Mouse (Mus musculus) midbrain, embryonic 14.5 days (tissue): ENCODE measurements around the gene Celf1. TPM values are rescaled to one million over a fixed set of nuclear protein-coding genes. Genes with fewer than 3 reads are reported as not detected.
A peak's percentile ranks its signal among the peaks of the same experiment; 100 is the strongest.
"Not testable (repeated sequence)": the region's sequence is repeated elsewhere in the genome, so short reads cannot be mapped to it uniquely, and the experiment has no call there.

Experiments used
- ATAC-seq: fragments of 200-750 bp; cut with Nextera tagmentation; 2 replicates; pipeline ENCODE4 v1.8.0; 2017; ENCODE audit warnings: moderate number of reproducible peaks, moderate library complexity; ENCODE audit not compliant: low FRiP score, low TSS enrichment
- DNase-seq: peaks from one replicate; pipeline ENCODE4 v3.0.0-alpha.2; 2015
- H3K27ac ChIP-seq: fragments of 300-500 bp; sonication (generic); replicated peaks from 2 replicates; pipeline ENCODE4 v1.5.1; 2014; ENCODE audit warnings: mild to moderate bottlenecking, low read depth, low read length, moderate library complexity
- H3K27me3 ChIP-seq: fragments of 300-500 bp; sonication (generic); 2 replicates; pipeline ENCODE4 v1.6.1; 2014; ENCODE audit warnings: low read length, control low read depth, mixed read lengths; ENCODE audit not compliant: control insufficient read depth, insufficient read depth
- H3K36me3 ChIP-seq: fragments of 300-500 bp; sonication (generic); 2 replicates; pipeline ENCODE4 v1.6.1; 2014; ENCODE audit warnings: low read length, control low read depth; ENCODE audit not compliant: control insufficient read depth, insufficient read depth
- H3K4me1 ChIP-seq: fragments of 300-500 bp; sonication (generic); 2 replicates; pipeline ENCODE4 v1.6.1; 2014; ENCODE audit warnings: mild to moderate bottlenecking, antibody characterized with exemption, low read length, control low read depth; ENCODE audit not compliant: control insufficient read depth, insufficient read depth
- H3K4me2 ChIP-seq: fragments of 300-500 bp; sonication (generic); 2 replicates; pipeline ENCODE4 v1.6.1; 2014; ENCODE audit warnings: mild to moderate bottlenecking, low read length, moderate library complexity
- H3K4me3 ChIP-seq: fragments of 300-500 bp; sonication (generic); replicated peaks from 2 replicates; pipeline ENCODE4 v1.5.1; 2014; ENCODE audit warnings: low read depth, low read length
- H3K9ac ChIP-seq: fragments of 300-500 bp; sonication (generic); replicated peaks from 2 replicates; pipeline ENCODE4 v1.6.1; 2014; ENCODE audit warnings: mild to moderate bottlenecking, low read length, moderate library complexity
- H3K9me3 ChIP-seq: fragments of 300-500 bp; sonication (generic); 2 replicates; pipeline ENCODE4 v1.6.1; 2016; ENCODE audit warnings: low read length, control low read depth, mixed read lengths; ENCODE audit not compliant: control insufficient read depth
- WGBS: fragments of 180-500 bp; shearing (Covaris S2); extraction: QIAGEN DNeasy Blood & Tissue Kit; methylation state at CpG from one replicate; pipeline ENCODE4 v1.1.7; 2014; 5-methylcytosine and 5-hydroxymethylcytosine counted together
- polyA plus RNA-seq: library from polyadenylated mRNA; unstranded; fragments of >200 nt; fragmentation: Nextera tagmentation; extraction: Ambion mirVana; gene quantifications from 2 replicates; pipeline ENCODE4 v1.2.1, GENCODE M21; 2014

The Celf1 gene
- 83.9 and 95.3 TPM in 2 replicates for polyA plus RNA-seq

DNA sequence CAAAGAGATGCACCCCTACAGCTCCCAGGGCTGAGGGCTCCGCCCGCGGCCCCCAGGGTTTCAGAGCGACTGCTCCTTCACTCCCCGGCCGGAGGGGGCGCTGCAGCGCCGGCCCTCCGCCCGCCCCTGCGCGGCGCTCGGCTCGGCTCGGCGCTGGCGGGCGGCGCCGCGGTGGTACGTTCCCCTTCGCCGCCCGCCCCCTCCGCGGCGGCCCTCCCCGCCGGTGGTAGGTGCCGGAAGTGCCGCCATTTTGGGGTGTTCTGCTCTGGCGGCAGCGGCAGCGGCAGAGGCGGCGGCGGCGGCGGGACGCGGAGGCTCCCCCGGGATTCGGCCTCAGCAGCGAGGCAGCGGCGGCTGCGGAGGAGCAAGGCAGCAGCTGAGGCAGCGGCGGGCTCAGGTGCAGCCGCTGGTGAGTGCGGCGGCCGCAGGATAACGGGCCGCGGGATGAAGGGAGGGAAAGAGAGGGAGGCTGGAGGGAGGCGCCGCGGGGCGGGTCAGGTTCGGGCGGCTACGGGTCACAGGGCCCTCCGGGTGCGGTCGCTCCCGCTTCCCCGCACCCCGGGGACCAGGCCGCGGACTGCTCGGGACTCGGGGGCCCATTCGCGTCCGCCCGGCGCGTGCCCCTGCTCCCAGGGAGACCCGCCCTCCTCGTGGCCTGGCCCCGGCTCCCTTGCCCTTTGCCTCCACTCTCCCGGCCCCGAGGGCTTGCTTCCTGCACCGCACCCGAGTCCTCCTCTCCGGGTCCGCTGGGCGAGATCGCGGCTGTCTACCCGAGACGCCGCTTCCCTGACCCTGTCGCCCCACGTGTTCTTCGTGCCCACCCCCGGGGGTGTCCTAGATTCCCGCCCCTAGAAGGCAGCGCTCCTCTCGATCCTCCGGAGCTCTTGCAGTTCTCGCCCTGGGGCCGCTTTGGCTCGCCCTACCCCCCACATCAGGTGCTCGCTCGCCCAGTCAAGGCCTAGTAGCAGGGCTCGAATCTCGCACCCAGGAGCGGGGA is at the start of gene Celf1:
Celf1 (plus strand) TSS at position 150 of the 997 bp plus-strand sequence.
- peak within 1 kb of the TSS; percentile 94 for H3K27ac ChIP-seq
- DNase-seq: peak; percentile 96
- no peaks in the 10 kb centered on the region for H3K27me3 ChIP-seq
- peak; percentile 96 for ATAC-seq
- peak within 1 kb of the TSS; percentile 69 for H3K4me2 ChIP-seq
- H3K4me1 ChIP-seq: peaks cover 19% of the 10 kb centered on the region
- WGBS: under 1% methylated on average over 96 of the region's 113 CpGs
- H3K4me3 ChIP-seq: peak within 1 kb of the TSS; percentile 95
- H3K9ac ChIP-seq: peak within 1 kb of the TSS; percentile 96
- no peaks in the 10 kb centered on the region for H3K9me3 ChIP-seq
- no peaks in the 10 kb centered on the region for H3K36me3 ChIP-seq

DNA sequence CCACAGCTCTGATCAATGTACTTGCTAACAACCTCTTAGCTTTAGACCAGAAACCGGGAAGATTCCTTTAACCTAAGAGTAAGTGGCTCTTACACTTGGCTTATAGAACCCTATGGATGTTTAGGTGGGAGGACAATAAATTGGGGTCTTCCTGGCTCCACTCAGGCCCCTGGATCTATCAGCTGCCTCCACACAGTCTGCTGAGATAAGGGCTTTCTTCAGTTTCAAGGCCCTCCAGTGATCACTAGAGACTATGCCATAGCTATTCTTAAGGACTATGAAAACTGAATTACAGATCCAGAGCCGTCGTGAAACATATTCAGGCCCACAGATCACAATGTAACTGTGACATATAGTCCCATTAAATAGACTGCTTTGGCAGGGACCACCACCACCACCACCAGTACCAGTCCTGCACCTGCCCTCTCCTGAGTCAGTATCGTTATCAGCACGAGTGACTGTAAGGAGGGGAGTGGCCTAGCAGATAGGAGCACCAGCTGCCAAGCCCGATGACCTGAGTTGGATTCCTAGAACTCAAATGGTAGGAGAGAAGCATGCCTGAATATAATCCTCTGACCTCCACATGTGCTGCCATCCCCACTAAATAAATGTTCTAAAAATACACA is 46.4 kb upstream of the Celf1 start:
- no peak overlapping the region for H3K9ac ChIP-seq
- peaks cover 67% of the 10 kb centered on the region for H3K36me3 ChIP-seq
- peaks cover 11% of the 10 kb centered on the region for H3K27me3 ChIP-seq
- no peak overlapping the region for H3K4me3 ChIP-seq
- ATAC-seq (no peak), DNase-seq (no peak)
- H3K27ac ChIP-seq: no peak overlapping the region
- no peak overlapping the region for H3K4me2 ChIP-seq
- H3K4me1 ChIP-seq: peaks cover 15% of the 10 kb centered on the region
- no peaks in the 10 kb centered on the region for H3K9me3 ChIP-seq
- 95% methylated on average over 6 of the region's 6 CpGs for WGBS

DNA sequence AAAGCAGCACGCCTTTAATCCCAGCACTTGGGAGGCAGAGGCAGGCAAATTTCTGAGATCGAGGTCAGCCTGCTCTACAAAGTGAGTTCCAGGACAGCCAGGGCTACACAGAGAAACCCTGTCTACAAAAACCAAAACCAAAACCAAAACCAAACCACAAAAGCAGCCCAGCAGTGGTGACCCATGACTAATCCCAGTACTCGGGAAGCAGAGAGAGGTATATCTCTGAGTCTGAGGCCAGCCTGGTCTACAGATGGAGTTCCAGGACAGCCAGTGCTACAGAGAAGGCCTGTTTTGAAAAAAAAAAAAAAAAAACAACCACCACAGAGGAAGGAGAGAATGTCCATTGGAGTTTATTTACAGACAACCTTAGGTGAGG is 45.9 kb upstream of the Celf1 start:
- WGBS: 90% methylated on average over 3 of the region's 3 CpGs
- H3K4me2 ChIP-seq, H3K27me3 ChIP-seq, H3K27ac ChIP-seq, H3K9ac ChIP-seq, DNase-seq, H3K4me3 ChIP-seq, ATAC-seq, H3K9me3 ChIP-seq: not testable (repeated sequence)
- H3K36me3 ChIP-seq: peaks cover 72% of the 10 kb centered on the region
- H3K4me1 ChIP-seq: peaks cover 13% of the 10 kb centered on the region

DNA sequence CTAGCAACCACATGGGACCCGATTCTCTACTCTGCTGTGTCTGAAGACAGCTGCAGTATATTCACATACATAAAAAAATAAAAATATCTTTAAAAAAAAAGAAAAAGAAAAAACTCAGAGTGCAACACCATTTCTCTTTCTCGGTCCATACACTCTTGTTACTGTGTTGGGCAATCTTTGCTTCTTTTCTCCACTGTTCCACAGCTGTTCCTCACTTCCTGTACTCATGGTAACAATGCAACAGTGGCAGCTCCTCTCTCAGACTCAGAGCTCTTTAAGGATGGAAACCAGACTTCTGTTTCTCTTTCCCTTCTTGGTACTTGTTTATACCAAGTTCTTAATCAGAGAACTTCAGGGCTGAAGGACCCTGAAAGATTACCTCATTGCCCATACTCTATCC is 36.8 kb upstream of the Celf1 start:
- Histone ChIP-seq H3K36me3 (peaks cover 44% of the 10 kb centered on the region), H3K9ac (peak overlapping the region; percentile 95; the same call in 1 of the 2 replicates), H3K4me3 (peak overlapping the region; percentile 91), H3K4me2 (peak overlapping the region; percentile 60), H3K27me3 (no peaks in the 10 kb centered on the region), H3K4me1 (peaks cover 24% of the 10 kb centered on the region), H3K27ac (no peak overlapping the region), H3K9me3 (no peaks in the 10 kb centered on the region)
- no peak for DNase-seq
- ATAC-seq: no peak
- 93% methylated on average over 2 of the region's 2 CpGs for WGBS

DNA sequence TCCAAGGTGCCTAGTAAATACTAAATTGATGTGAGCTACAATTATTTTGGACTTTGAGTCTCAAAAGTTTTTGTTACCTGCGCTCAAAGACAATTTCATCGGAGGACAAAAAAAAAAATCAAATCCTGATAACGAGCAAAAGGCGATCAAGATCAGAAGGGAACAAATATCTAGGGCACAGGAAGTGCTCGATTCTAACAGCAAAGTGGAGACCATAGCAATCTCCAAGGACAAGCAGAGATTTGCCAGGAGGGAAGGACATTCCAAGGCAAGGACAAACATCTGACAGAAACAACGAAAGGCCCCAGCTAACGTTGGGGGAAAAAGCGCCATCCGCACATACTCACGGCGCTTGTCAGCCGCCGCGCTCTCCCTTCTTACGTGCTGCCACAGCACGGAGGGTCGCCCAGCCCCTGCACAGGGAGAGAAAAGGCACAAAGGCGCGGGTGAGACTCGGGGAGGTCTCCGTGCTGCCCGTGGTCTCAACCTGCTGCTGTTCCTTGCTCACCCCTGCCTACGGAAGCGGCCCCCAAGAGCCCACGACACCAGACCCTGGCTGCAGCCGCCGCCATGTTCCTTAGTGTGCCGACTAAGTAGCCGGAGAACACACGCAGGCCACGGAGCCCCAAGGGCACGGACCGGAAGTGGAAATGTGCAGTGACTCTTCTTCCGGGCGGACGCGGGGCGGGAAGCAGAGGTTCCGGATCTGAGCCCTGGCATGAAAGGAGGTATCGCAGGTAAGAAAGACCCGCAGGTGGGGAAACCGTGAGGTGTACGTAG is 35.9 kb upstream of the Celf1 start, which contains the start of the genes Kbtbd4 and Ndufs3:
Kbtbd4 (plus strand) TSS at position 665 of the 780 bp plus-strand sequence.
Ndufs3 (minus strand) TSS at position 752 of the 780 bp plus-strand sequence.
- Histone ChIP-seq H3K36me3 (peaks cover 44% of the 10 kb centered on the region), H3K27me3 (no peaks in the 10 kb centered on the region), H3K27ac (peak within 1 kb of the TSS; percentile 94), H3K4me3 (peak within 1 kb of the TSS; percentile 91), H3K9me3 (no peaks in the 10 kb centered on the region), H3K4me2 (peak within 1 kb of the TSS; percentile 60), H3K9ac (peak within 1 kb of the TSS; percentile 95), H3K4me1 (peaks cover 24% of the 10 kb centered on the region)
- DNase-seq (peak; percentile 96), ATAC-seq (peak; percentile 92)
- WGBS: under 1% methylated on average over 43 of the region's 43 CpGs

DNA sequence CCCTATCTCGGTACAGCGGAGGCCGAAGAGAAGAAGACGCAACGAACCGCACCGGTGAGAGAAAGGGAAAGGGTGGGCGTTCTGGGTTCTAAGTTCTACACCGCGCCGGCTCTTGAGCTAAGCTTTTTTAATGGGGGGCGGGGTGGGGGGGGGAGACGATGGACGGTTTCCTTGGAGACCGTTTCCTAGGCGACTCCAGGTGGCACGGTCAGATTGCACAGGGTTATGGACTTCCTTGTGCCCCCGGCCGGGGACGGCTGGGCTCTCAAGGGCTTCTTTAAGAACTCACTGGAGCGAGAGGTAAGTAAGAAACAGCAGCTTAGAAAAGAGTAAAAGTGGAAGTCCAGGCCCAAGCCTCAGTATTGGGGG is 35.3 kb upstream of the Celf1 start:
- H3K4me3 ChIP-seq: peak overlapping the region; percentile 91
- ATAC-seq (peak; percentile 76), DNase-seq (no peak)
- H3K9me3 ChIP-seq: no peaks in the 10 kb centered on the region
- H3K9ac ChIP-seq: peak overlapping the region; percentile 95
- H3K36me3 ChIP-seq: peaks cover 48% of the 10 kb centered on the region
- H3K27me3 ChIP-seq: no peaks in the 10 kb centered on the region
- WGBS: under 1% methylated on average over 21 of the region's 21 CpGs
- H3K4me1 ChIP-seq: peaks cover 24% of the 10 kb centered on the region
- peak overlapping the region; percentile 60 for H3K4me2 ChIP-seq
- peak overlapping the region; percentile 94 for H3K27ac ChIP-seq

DNA sequence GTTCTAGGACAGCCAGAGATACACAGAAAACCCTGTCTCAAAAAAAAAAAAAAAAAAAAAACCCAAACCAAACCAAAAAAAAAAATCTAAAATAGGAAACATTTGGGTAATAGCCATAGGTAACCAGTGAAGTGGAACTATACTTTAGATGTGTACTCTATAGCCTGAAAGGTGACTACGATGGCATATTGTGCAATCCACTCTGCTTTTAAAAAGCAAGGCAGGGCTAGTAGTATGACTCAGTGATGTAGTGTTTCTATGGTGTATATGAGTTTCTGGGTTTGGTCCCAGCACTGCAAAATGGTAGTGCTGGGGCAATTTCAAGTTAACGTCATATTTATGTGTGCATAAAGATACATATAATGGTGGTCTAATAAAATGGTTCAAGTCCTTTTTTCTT is 33.5 kb upstream of the Celf1 start:
- no peak for DNase-seq
- Histone ChIP-seq H3K4me3 (no peak overlapping the region), H3K36me3 (peaks cover 58% of the 10 kb centered on the region), H3K9me3 (no peaks in the 10 kb centered on the region), H3K4me1 (peaks cover 24% of the 10 kb centered on the region), H3K9ac (no peak overlapping the region), H3K27me3 (no peaks in the 10 kb centered on the region), H3K4me2 (no peak overlapping the region), H3K27ac (no peak overlapping the region)
- no peak for ATAC-seq
- 97% methylated on average over 2 of the region's 2 CpGs for WGBS

DNA sequence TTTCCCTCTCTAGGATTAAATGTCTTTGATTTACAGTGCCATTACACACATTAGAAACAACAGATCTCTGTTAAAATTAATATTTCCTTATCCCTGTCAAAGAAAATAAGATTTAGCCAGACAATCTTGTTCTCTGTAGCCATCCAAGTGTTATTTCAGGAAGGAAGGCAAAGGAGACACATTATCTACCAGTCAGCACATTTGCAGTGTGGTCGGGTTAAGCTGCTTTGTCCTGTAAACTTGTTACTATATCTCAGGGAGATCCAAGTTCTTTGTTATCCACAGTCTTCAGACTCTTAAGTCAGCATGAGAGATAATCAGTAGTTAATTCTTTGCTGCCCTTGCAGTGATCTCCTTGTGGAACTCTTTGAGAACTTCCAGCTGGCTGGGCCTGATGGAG is 29.3 kb upstream of the Celf1 start:
- Histone ChIP-seq H3K36me3 (peaks cover 71% of the 10 kb centered on the region), H3K4me1 (peaks cover 16% of the 10 kb centered on the region), H3K9me3 (no peaks in the 10 kb centered on the region), H3K27ac (no peak overlapping the region), H3K4me2 (no peak overlapping the region), H3K27me3 (no peaks in the 10 kb centered on the region), H3K9ac (no peak overlapping the region), H3K4me3 (no peak overlapping the region)
- ATAC-seq: no peak
- 87% methylated on average over 1 of the region's 1 CpGs for WGBS
- DNase-seq: no peak
